Mouse (Mus musculus) ES-Bruce4 (cell line): ENCODE measurements around the gene Prdm11.

ENCODE experiments used
- CTCF ChIP-seq: IDR thresholded peaks from one replicate; pipeline ENCODE4 v1.8.1; 2011; ENCODE audit warnings: low read depth, low read length
- EP300 ChIP-seq: IDR thresholded peaks from 2 replicates; pipeline ENCODE4 v1.6.1; 2011; ENCODE audit warnings: low read depth, low read length; ENCODE audit not compliant: insufficient read depth
- POLR2A ChIP-seq: IDR thresholded peaks from one replicate; pipeline ENCODE4 v1.8.1; 2011; ENCODE audit warnings: low read length; ENCODE audit not compliant: insufficient read depth

GRCm38 (mm10) chr2:93041470-93041869 is 4.5 kb downstream of the Prdm11 start:
- no peak for TF ChIP-seq CTCF
- TF ChIP-seq POLR2A, result no peak
- no peak for TF ChIP-seq EP300
